Mouse (Mus musculus) CH12.LX (cell line): ENCODE measurements around the gene Pgap3.

Experiments
- CTCF ChIP-seq, 2 experiments: IDR thresholded peaks in 1 of 2; conservative IDR thresholded peaks in 1 of 2; 2 replicates each; pipeline ENCODE4 v1.5.1; 2011 to 2012; ENCODE audit warnings: low read depth in 2 of 2, low read length in 2 of 2, improper control_type of control experiment in 1 of 2, inconsistent platforms in 1 of 2, mild to moderate bottlenecking in 1 of 2, moderate library complexity in 1 of 2
- USF2 ChIP-seq: conservative IDR thresholded peaks from 2 replicates; pipeline ENCODE4 v1.6.1; 2011; ENCODE audit warnings: low read depth, low read length, improper control_type of control experiment

GRCm38 (mm10) chr11:98384216-98384615 is 16.1 kb downstream of the Pgap3 start:
- TF ChIP-seq CTCF (conservative IDR thresholded peaks at IDR 0.05 in 1 of 2, IDR thresholded peaks at IDR 0.05 in 1 of 2; ENCODE audit: low read depth in 2 of 2, low read length in 2 of 2) (no peak), USF2 (no peak)
